ENCODE assay signal across 20 mouse cellular contexts in the genomic region with DNA sequence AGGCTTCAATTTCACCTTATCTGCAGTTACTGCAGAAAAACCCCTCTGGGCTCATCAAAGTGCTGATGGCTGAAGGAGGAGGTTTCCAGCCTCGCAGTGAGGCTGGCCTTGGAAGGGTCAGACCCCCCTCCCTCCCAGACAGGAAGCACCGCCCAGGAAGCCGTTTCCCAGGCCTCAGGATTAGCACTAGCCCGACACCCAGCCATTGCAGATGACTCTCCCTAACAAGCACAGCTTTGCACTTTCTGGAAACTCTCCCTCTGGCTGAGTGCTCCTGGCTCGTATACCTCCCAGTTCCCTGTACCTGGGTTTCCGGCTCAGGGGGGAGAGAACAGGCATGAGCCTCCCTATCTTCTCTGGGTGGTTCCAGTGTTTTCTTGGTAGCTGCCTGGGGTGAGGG. TPM values are rescaled to one million over a fixed set of nuclear protein-coding genes. Genes with fewer than 3 reads are reported as not detected.
A peak's percentile ranks its signal among the peaks of the same experiment; 100 is the strongest.
DNase-seq lines count a peak whose midpoint lies in the region; ATAC-seq and TF ChIP-seq lines count a peak whose summit lies in the region.
"Had no signal": no experiment of that assay in that cellular context is flagged by ENCODE, and none has a peak within 500 bp of the region (broad histone marks: within the 10 kb centered on the region; RNA-seq: fewer than 3 reads in every experiment).

No protein-coding gene starts in this region.

- no peaks in the 10 kb centered on the region for H3K9me3 ChIP-seq in heart, embryonic 13.5 days
- no peaks in the 10 kb centered on the region for H3K9me3 ChIP-seq in heart, embryonic 12.5 days (replicated peaks)
- H3K9me3 ChIP-seq in limb, embryonic 11.5 days (ENCODE audit: control insufficient read depth, low read length), result no peaks in the 10 kb centered on the region
- no peaks in the 10 kb centered on the region for H3K9me3 ChIP-seq in forebrain, postnatal 0 days (ENCODE audit: low read length)
- H3K9me3 ChIP-seq: embryonic facial prominence, embryonic 13.5 days; liver, embryonic 12.5 days had no signal

- H3K27me3 ChIP-seq in heart, embryonic 13.5 days (replicated peaks), result no peaks in the 10 kb centered on the region
- H3K27me3 ChIP-seq in heart, embryonic 12.5 days (replicated peaks), result no peaks in the 10 kb centered on the region
- no peaks in the 10 kb centered on the region for H3K27me3 ChIP-seq in limb, embryonic 11.5 days (ENCODE audit: control insufficient read depth, insufficient read depth, low read length)
- no peaks in the 10 kb centered on the region for H3K27me3 ChIP-seq in forebrain, postnatal 0 days (ENCODE audit: insufficient read depth, low read length)
- H3K27me3 ChIP-seq: liver, embryonic 12.5 days had no signal

- peak; percentile 27 to 35 for DNase-seq in kidney, postnatal 4 days
- DNase-seq in kidney, postnatal 25 days, result no peak
- peak; percentile 31 for DNase-seq in R1 (ENCODE audit: low read depth, low spot score)
- DNase-seq in limb, embryonic 11.5 days (ENCODE audit: low spot score), result no peak
- DNase-seq in forebrain, postnatal 0 days, result no peak
- DNase-seq: adrenal gland, adult 8-10 months; B cell, adult 2 months; cerebellum, adult 9-10 months; gastrocnemius, postnatal 14 days; layer of hippocampus, postnatal 36 days; lung, embryonic 14.5 days; right cerebral cortex, postnatal 25 days; thymus, postnatal 36 days had no signal

- H3K4me1 ChIP-seq in heart, embryonic 13.5 days, result 0 out of 2 replicates have a peak, but pooled peaks cover 6% of the 10 kb centered on the region
- peaks cover 5% of the 10 kb centered on the region; the same call in 1 of the 2 replicates for H3K4me1 ChIP-seq in heart, embryonic 12.5 days (replicated peaks)
- H3K4me1 ChIP-seq in limb, embryonic 11.5 days (ENCODE audit: control insufficient read depth, insufficient read depth, low read length), result peaks cover 7% of the 10 kb centered on the region
- H3K4me1 ChIP-seq in forebrain, postnatal 0 days (ENCODE audit: insufficient read depth), result no peaks in the 10 kb centered on the region
- H3K4me1 ChIP-seq: liver, embryonic 12.5 days had no signal

- ATAC-seq in heart, embryonic 13.5 days (ENCODE audit: extremely low read depth, insufficient number of reproducible peaks, low FRiP score, low TSS enrichment), result no peak
- ATAC-seq in heart, embryonic 12.5 days (ENCODE audit: insufficient number of reproducible peaks, low FRiP score), result no peak
- no peak for ATAC-seq in limb, embryonic 11.5 days (ENCODE audit: insufficient number of reproducible peaks, low FRiP score, low TSS enrichment, low read depth)
- ATAC-seq in forebrain, postnatal 0 days, result no peak
- ATAC-seq: forebrain, embryonic 14.5 days; hindbrain, embryonic 16.5 days; intestine, postnatal 0 days; liver, embryonic 12.5 days had no signal

- TF ChIP-seq CTCF in forebrain, postnatal 0 days (IDR thresholded peaks at IDR 0.05; ENCODE audit: low read depth), result no peak

- H3K36me3 ChIP-seq in heart, embryonic 13.5 days, result no peaks in the 10 kb centered on the region
- H3K36me3 ChIP-seq in heart, embryonic 12.5 days, result no peaks in the 10 kb centered on the region
- no peaks in the 10 kb centered on the region for H3K36me3 ChIP-seq in limb, embryonic 11.5 days (ENCODE audit: control insufficient read depth, insufficient read depth, low read length)
- no peaks in the 10 kb centered on the region for H3K36me3 ChIP-seq in forebrain, postnatal 0 days (ENCODE audit: insufficient read depth)
- H3K36me3 ChIP-seq: embryonic facial prominence, embryonic 13.5 days; liver, embryonic 12.5 days had no signal

- H3K4me2 ChIP-seq in heart, embryonic 13.5 days, result no peak overlapping the region
- H3K4me2 ChIP-seq in heart, embryonic 12.5 days, result no peak overlapping the region
- H3K4me2 ChIP-seq in limb, embryonic 11.5 days (ENCODE audit: low read depth, severe bottlenecking), result no peak overlapping the region
- H3K4me2 ChIP-seq in forebrain, postnatal 0 days (ENCODE audit: low read depth), result no peak overlapping the region
- H3K4me2 ChIP-seq: embryonic facial prominence, embryonic 13.5 days; liver, embryonic 12.5 days; lung, embryonic 14.5 days had no signal

- H3K27ac ChIP-seq in heart, embryonic 13.5 days (replicated peaks), result no peak overlapping the region
- no peak overlapping the region for H3K27ac ChIP-seq in heart, embryonic 12.5 days (ENCODE audit: poor library complexity, severe bottlenecking)
- no peak overlapping the region for H3K27ac ChIP-seq in limb, embryonic 11.5 days (replicated peaks; ENCODE audit: low read depth, low read length)
- H3K27ac ChIP-seq in forebrain, postnatal 0 days (ENCODE audit: low read depth, low read length), result no peak overlapping the region
- H3K27ac ChIP-seq: embryonic facial prominence, embryonic 13.5 days; liver, embryonic 12.5 days had no signal

- peak overlapping the region; percentile 37; the same call in 1 of the 2 replicates for H3K9ac ChIP-seq in heart, embryonic 13.5 days
- no peak overlapping the region for H3K9ac ChIP-seq in heart, embryonic 12.5 days
- peak overlapping the region; percentile 13; the same call in 1 of the 2 replicates for H3K9ac ChIP-seq in limb, embryonic 11.5 days (ENCODE audit: low read length)
- H3K9ac ChIP-seq in forebrain, postnatal 0 days, result no peak overlapping the region
- H3K9ac ChIP-seq: embryonic facial prominence, embryonic 13.5 days; liver, embryonic 12.5 days; lung, embryonic 14.5 days had no signal

- 15% methylated on average over 6 of the region's 6 CpGs for WGBS in heart, embryonic 13.5 days
- 17% methylated on average over 6 of the region's 6 CpGs for WGBS in heart, embryonic 12.5 days
- WGBS in limb, embryonic 11.5 days, result 14% methylated on average over 6 of the region's 6 CpGs
- WGBS in forebrain, postnatal 0 days, result 47% methylated on average over 6 of the region's 6 CpGs

- no peak overlapping the region for H3K4me3 ChIP-seq in heart, embryonic 13.5 days
- H3K4me3 ChIP-seq in heart, embryonic 12.5 days, result no peak overlapping the region
- H3K4me3 ChIP-seq in limb, embryonic 11.5 days (ENCODE audit: low read depth, low read length), result no peak overlapping the region
- H3K4me3 ChIP-seq in forebrain, postnatal 0 days (ENCODE audit: low read depth, low read length), result no peak overlapping the region
- H3K4me3 ChIP-seq: embryonic facial prominence, embryonic 13.5 days; liver, embryonic 12.5 days had no signal

RNA-seq across cellular contexts. Expression of a gene that starts 21.0 kb away (rescaled TPM):
- 14.9 and 15.3 TPM in 2 replicates for polyA plus RNA-seq in heart, embryonic 13.5 days (2015; fragmentation: Nextera tagmentation; extraction: Ambion mirVana)
- polyA plus RNA-seq in heart, embryonic 12.5 days (2016; fragmentation: Nextera tagmentation; extraction: Ambion mirVana), result 11.6 and 13.0 TPM in 2 replicates
- 15.4 and 17.1 TPM in 2 replicates for polyA plus RNA-seq in limb, embryonic 11.5 days (2014; fragmentation: Nextera tagmentation; extraction: Ambion mirVana)
- total RNA-seq in forebrain, postnatal 0 days (2014; rRNA removed), result 3.2 and 7.6 TPM in 2 replicates
- polyA plus RNA-seq in forebrain, postnatal 0 days (2015; fragmentation: Nextera tagmentation; extraction: Ambion mirVana), result 5.1 and 6.9 TPM in 2 replicates

Comparison
In these comparisons a context has a peak if more than half of its experiments do, and no peak if none do; other contexts are left out.
1. H3K9ac ChIP-seq: peak in heart, embryonic 13.5 days (single experiment) and limb, embryonic 11.5 days (single experiment); none in heart, embryonic 12.5 days (single experiment) and forebrain, postnatal 0 days (single experiment).
2. DNase-seq: peak in kidney, postnatal 4 days (2 of 2) and R1 (single experiment); none in kidney, postnatal 25 days (0 of 2), limb, embryonic 11.5 days (single experiment) and forebrain, postnatal 0 days (single experiment).